Comparison of ENCODE assay signal across 15 mouse cellular contexts in the genomic region with DNA sequence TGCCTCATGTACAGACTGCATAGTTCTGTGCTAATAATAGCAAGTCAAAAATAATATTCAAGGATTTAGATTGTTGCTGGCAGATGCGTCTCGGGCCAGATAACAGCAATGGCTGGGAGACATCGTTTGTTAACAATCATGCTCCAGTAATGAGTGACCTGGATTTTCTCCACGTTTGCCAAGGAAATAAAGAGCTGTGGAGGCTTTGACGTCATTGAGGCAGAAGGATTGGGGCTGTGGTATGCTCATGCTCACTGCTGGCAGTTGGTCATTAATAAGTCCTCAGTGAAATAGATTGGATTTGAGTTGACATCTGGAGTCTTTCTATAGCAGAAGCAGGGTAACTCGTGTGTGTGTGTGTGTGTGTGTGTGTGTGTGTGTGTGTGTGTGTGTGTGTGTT.
DNase-seq lines count a peak whose midpoint lies in the region; ATAC-seq and TF ChIP-seq lines count a peak whose summit lies in the region.
"Had no signal": no experiment of that assay in that cellular context is flagged by ENCODE, and none has a peak within 500 bp of the region (broad histone marks: within the 10 kb centered on the region; RNA-seq: fewer than 3 reads in every experiment).

No protein-coding gene starts in this region.

- H3K27ac ChIP-seq in forebrain, embryonic 12.5 days = no peak overlapping the region
- no peak overlapping the region for H3K27ac ChIP-seq in forebrain, embryonic 16.5 days (ENCODE audit: low read length)
- no peak overlapping the region for H3K27ac ChIP-seq in intestine, embryonic 15.5 days
- H3K27ac ChIP-seq in intestine, postnatal 0 days (ENCODE audit: low read depth, low read length) = no peak overlapping the region
- no peak overlapping the region for H3K27ac ChIP-seq in stomach, embryonic 16.5 days (ENCODE audit: low read length)
- H3K27ac ChIP-seq in stomach, postnatal 0 days (replicated peaks) = no peak overlapping the region
- H3K27ac ChIP-seq: embryonic facial prominence, embryonic 13.5 days; neural tube, embryonic 13.5 days had no signal

- 65% methylated on average over 6 of the region's 6 CpGs for WGBS in forebrain, embryonic 12.5 days
- WGBS in forebrain, embryonic 16.5 days = 50% methylated on average over 6 of the region's 6 CpGs
- WGBS in intestine, embryonic 15.5 days = 40% methylated on average over 6 of the region's 6 CpGs
- WGBS in intestine, postnatal 0 days = 52% methylated on average over 6 of the region's 6 CpGs
- 40% methylated on average over 6 of the region's 6 CpGs for WGBS in stomach, embryonic 16.5 days
- 33% methylated on average over 6 of the region's 6 CpGs for WGBS in stomach, postnatal 0 days

- H3K9me3 ChIP-seq in forebrain, embryonic 12.5 days = no peaks in the 10 kb centered on the region
- no peaks in the 10 kb centered on the region for H3K9me3 ChIP-seq in forebrain, embryonic 16.5 days (ENCODE audit: control insufficient read depth, low read length)
- H3K9me3 ChIP-seq in intestine, embryonic 15.5 days = no peaks in the 10 kb centered on the region
- H3K9me3 ChIP-seq in intestine, postnatal 0 days (ENCODE audit: control insufficient read depth) = no peaks in the 10 kb centered on the region
- H3K9me3 ChIP-seq in stomach, embryonic 16.5 days (replicated peaks; ENCODE audit: control insufficient read depth, low read length) = no peaks in the 10 kb centered on the region
- no peaks in the 10 kb centered on the region for H3K9me3 ChIP-seq in stomach, postnatal 0 days (ENCODE audit: control insufficient read depth, low read length)
- H3K9me3 ChIP-seq: embryonic facial prominence, embryonic 13.5 days; neural tube, embryonic 13.5 days had no signal

- H3K9ac ChIP-seq in forebrain, embryonic 12.5 days = no peak overlapping the region
- H3K9ac ChIP-seq in forebrain, embryonic 16.5 days (replicated peaks; ENCODE audit: low read depth, low read length) = no peak overlapping the region
- no peak overlapping the region for H3K9ac ChIP-seq in intestine, embryonic 15.5 days
- H3K9ac ChIP-seq in intestine, postnatal 0 days (ENCODE audit: low read depth, low read length) = no peak overlapping the region
- H3K9ac ChIP-seq in stomach, embryonic 16.5 days (ENCODE audit: low read length) = no peak overlapping the region
- H3K9ac ChIP-seq in stomach, postnatal 0 days (ENCODE audit: low read length) = no peak overlapping the region
- H3K9ac ChIP-seq: embryonic facial prominence, embryonic 13.5 days; neural tube, embryonic 13.5 days had no signal

- no peak overlapping the region for H3K4me3 ChIP-seq in forebrain, embryonic 12.5 days (replicated peaks)
- H3K4me3 ChIP-seq in forebrain, embryonic 16.5 days (replicated peaks; ENCODE audit: low read length) = no peak overlapping the region
- no peak overlapping the region for H3K4me3 ChIP-seq in intestine, embryonic 15.5 days (replicated peaks)
- H3K4me3 ChIP-seq in intestine, postnatal 0 days (ENCODE audit: low read depth, low read length) = no peak overlapping the region
- H3K4me3 ChIP-seq in stomach, embryonic 16.5 days (replicated peaks; ENCODE audit: low read length) = no peak overlapping the region
- H3K4me3 ChIP-seq in stomach, postnatal 0 days (ENCODE audit: low read depth, low read length) = no peak overlapping the region
- H3K4me3 ChIP-seq: embryonic facial prominence, embryonic 13.5 days; neural tube, embryonic 13.5 days had no signal

- H3K27me3 ChIP-seq in forebrain, embryonic 12.5 days = no peaks in the 10 kb centered on the region
- H3K27me3 ChIP-seq in forebrain, embryonic 16.5 days (replicated peaks; ENCODE audit: control insufficient read depth, insufficient read depth, low read length) = no peaks in the 10 kb centered on the region
- no peaks in the 10 kb centered on the region for H3K27me3 ChIP-seq in intestine, embryonic 15.5 days (replicated peaks)
- H3K27me3 ChIP-seq in intestine, postnatal 0 days (replicated peaks; ENCODE audit: control insufficient read depth, insufficient read depth, low read length) = no peaks in the 10 kb centered on the region
- no peaks in the 10 kb centered on the region for H3K27me3 ChIP-seq in stomach, embryonic 16.5 days (ENCODE audit: control insufficient read depth, insufficient read depth, low read length)
- H3K27me3 ChIP-seq in stomach, postnatal 0 days (ENCODE audit: control insufficient read depth, insufficient read depth, low read length) = no peaks in the 10 kb centered on the region
- H3K27me3 ChIP-seq: embryonic facial prominence, embryonic 13.5 days; neural tube, embryonic 13.5 days had no signal

- no peak overlapping the region for H3K4me2 ChIP-seq in forebrain, embryonic 12.5 days
- H3K4me2 ChIP-seq in forebrain, embryonic 16.5 days (ENCODE audit: low read length) = no peak overlapping the region
- H3K4me2 ChIP-seq in intestine, embryonic 15.5 days (replicated peaks) = no peak overlapping the region
- H3K4me2 ChIP-seq in intestine, postnatal 0 days (replicated peaks; ENCODE audit: low read depth) = no peak overlapping the region
- H3K4me2 ChIP-seq in stomach, embryonic 16.5 days (ENCODE audit: low read depth, low read length) = no peak overlapping the region
- no peak overlapping the region for H3K4me2 ChIP-seq in stomach, postnatal 0 days (replicated peaks; ENCODE audit: low read depth)
- H3K4me2 ChIP-seq: embryonic facial prominence, embryonic 13.5 days; liver, embryonic 11.5 days; neural tube, embryonic 13.5 days had no signal

- no peak for TF ChIP-seq CTCF in intestine, postnatal 0 days (IDR thresholded peaks at IDR 0.05; ENCODE audit: low read depth)
- no peak for TF ChIP-seq CTCF in stomach, postnatal 0 days (IDR thresholded peaks at IDR 0.05; ENCODE audit: low read depth)

- DNase-seq in stomach, postnatal 0 days (ENCODE audit: low spot score) = no peak
- no peak for DNase-seq in testis, postnatal 10 days (ENCODE audit: low spot score)
- no peak for DNase-seq in spleen, postnatal 10 days (ENCODE audit: low spot score in 2 of 2)
- DNase-seq: kidney, adult 11 months; kidney, postnatal 4 days; left cerebral cortex, postnatal 4 days; right cerebral cortex, adult 18-20 months had no signal

- no peaks in the 10 kb centered on the region for H3K36me3 ChIP-seq in forebrain, embryonic 12.5 days (replicated peaks)
- no peaks in the 10 kb centered on the region for H3K36me3 ChIP-seq in forebrain, embryonic 16.5 days (ENCODE audit: control insufficient read depth, insufficient read depth)
- H3K36me3 ChIP-seq in intestine, embryonic 15.5 days = no peaks in the 10 kb centered on the region
- no peaks in the 10 kb centered on the region for H3K36me3 ChIP-seq in intestine, postnatal 0 days (ENCODE audit: control insufficient read depth, insufficient read depth)
- H3K36me3 ChIP-seq in stomach, embryonic 16.5 days (ENCODE audit: control insufficient read depth, insufficient read depth, low read length) = no peaks in the 10 kb centered on the region
- no peaks in the 10 kb centered on the region for H3K36me3 ChIP-seq in stomach, postnatal 0 days (ENCODE audit: control insufficient read depth, insufficient read depth, low read length)
- H3K36me3 ChIP-seq: embryonic facial prominence, embryonic 13.5 days; neural tube, embryonic 13.5 days had no signal

- ATAC-seq in forebrain, embryonic 12.5 days (ENCODE audit: low FRiP score) = 0 out of 2 replicates have a peak, but pooled peaks have one; percentile 27
- no peak for ATAC-seq in forebrain, embryonic 16.5 days
- ATAC-seq in intestine, embryonic 15.5 days = 0 out of 2 replicates have a peak, but pooled peaks have one; percentile 34
- no peak for ATAC-seq in intestine, postnatal 0 days
- peak; percentile 29; the same call in 1 of the 2 replicates for ATAC-seq in stomach, embryonic 16.5 days (ENCODE audit: insufficient read depth, low FRiP score)
- no peak for ATAC-seq in stomach, postnatal 0 days (ENCODE audit: low FRiP score, low TSS enrichment)

- no peaks in the 10 kb centered on the region for H3K4me1 ChIP-seq in forebrain, embryonic 12.5 days
- H3K4me1 ChIP-seq in forebrain, embryonic 16.5 days (replicated peaks; ENCODE audit: control insufficient read depth, insufficient read depth, low read length) = no peaks in the 10 kb centered on the region
- no peaks in the 10 kb centered on the region for H3K4me1 ChIP-seq in intestine, embryonic 15.5 days (replicated peaks)
- H3K4me1 ChIP-seq in intestine, postnatal 0 days (replicated peaks; ENCODE audit: control insufficient read depth, insufficient read depth, low read length) = no peaks in the 10 kb centered on the region
- no peaks in the 10 kb centered on the region for H3K4me1 ChIP-seq in stomach, embryonic 16.5 days (ENCODE audit: control insufficient read depth, insufficient read depth, low read length)
- no peaks in the 10 kb centered on the region for H3K4me1 ChIP-seq in stomach, postnatal 0 days (replicated peaks; ENCODE audit: control insufficient read depth, insufficient read depth)
- H3K4me1 ChIP-seq: neural tube, embryonic 13.5 days had no signal

- no peak for TF ChIP-seq EP300 in stomach, postnatal 0 days (optimal IDR thresholded peaks at IDR 0.05)

Comparison
In these comparisons a context has a peak if more than half of its experiments do, and no peak if none do; other contexts are left out.
1. ATAC-seq: peak in forebrain, embryonic 12.5 days (single experiment), intestine, embryonic 15.5 days (single experiment) and stomach, embryonic 16.5 days (single experiment); none in forebrain, embryonic 16.5 days (single experiment), intestine, postnatal 0 days (single experiment) and stomach, postnatal 0 days (single experiment).